Mouse (Mus musculus): ENCODE results near the gene Zfp114.

Gene Zfp114

GRCm38 (mm10) chr7:24174618-24175336, at the start of gene Zfp114:
Gene Zfp114, plus strand, starts transcription at chr7:24175060.
- peak; percentile 74 for DNase-seq (ENCODE audit: low spot score)

DNA sequence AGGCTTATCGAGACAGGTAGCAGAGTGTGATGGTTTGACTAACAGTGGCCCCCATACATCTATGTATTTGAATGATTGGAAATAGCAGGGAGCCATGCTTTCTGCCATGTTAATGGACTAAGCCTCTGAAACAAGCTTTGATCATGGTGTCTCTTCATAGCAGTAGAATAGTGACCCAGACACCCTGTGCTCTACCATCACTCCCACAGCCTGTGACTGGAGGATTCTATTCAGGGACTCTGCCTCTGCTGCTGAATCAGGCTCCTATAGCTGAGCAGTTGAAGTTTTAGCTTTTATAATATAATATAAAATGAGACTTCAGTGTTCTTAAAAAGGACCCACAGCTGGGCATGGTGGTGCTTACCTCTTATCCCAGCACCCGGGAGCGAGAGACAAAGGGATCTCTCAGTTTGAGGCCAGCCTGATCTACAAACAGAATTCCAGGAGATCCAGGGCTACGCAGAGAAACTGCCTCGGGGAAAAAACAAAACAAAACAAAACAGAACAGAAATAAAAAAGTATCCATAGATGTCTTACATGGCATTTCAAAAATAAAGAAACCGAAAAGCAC, 41.4 kb upstream of the Zfp114 start:
- DNase-seq (ENCODE audit: low spot score) = no peak

DNA sequence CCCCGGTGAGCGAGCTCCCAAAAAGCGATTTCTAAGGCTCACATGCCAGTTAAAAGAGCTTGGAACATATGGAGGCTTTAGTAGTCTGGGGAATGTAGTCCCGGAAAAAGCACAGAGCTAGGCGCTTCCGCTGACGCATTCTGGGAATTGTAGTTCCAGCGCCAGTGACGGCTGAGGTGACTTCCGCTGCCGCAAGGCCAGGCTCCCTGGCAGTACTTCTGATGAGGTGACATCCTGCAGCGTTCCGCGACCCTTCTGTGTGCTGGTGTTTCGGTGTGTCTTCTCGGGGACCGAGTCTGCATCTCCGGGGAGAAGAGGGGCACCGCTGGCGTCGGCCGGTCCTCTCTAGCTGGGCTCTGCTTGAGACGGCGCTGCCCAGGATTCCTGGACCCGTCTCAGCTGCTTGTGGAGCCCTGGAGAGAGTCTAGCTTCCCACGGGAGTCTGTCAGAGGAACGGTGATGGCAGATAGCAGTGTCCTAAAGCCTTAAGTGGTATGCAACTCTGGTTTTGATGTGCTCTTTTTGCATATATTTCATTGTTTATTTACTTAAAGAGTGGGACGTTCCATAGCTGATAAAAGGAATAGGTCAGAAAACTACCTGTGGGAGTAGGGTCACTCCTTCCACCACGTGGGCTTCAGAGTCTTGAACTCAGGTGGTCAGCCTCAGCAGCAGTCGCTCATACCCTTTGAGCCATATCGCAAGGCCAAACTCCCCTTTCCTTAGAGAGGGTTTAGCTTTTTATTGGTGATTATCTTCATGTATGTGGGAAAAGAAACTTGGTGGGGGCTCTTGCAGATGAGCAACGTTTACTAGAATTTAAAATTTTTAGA, 40.6 kb upstream of the Zfp114 start, which contains the start of gene Zfp235:
Zfp235 (plus strand) TSS at position 174 of the 833 bp plus-strand sequence.
- peak; percentile 89 for DNase-seq (ENCODE audit: low spot score)

GRCm38 (mm10) chr7:24142566-24142965, 32.3 kb upstream of the Zfp114 start:
- DNase-seq (ENCODE audit: low spot score) = no peak

DNA sequence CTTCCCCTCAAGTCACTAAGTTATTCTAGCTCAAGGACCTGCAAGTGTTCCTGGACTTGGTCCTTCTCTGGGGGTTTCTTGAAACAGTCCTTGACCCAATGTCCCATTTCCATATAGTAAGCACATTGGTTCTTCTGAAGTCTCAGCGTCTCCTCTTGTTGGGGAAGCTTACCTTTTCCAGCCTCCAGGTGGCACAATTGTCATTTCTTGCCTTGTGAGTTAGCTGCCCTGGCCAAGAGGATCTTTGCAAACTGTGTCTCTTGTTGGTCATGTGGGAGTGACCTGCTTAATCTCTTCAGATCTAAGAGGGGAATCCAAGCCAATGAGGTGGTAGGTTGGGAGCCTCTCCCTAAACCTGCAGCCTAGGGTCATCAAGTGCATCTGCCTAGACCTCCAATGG, 21.6 kb upstream of the Zfp114 start:
- DNase-seq (ENCODE audit: low spot score) = no peak

DNA sequence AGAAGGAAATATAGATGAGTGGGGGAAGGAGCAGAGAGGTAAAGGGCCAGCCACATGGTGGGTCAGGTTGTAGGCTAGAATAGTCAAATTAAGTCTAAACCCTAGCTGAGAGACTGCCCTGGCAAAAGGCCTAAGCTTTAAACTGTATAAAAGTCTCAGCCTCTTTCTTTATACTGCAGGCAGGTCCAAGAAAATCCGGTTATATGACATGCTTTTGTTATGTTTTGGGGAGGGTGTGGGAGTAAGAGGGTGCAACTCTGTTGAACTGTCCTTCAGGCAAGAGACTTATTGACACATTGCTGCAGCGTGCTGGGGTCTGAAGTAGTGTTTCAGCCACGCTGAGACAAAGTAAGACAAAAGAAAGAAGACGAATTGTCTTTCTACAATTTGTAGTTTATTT, 2.7 kb upstream of the Zfp114 start:
- DNase-seq (ENCODE audit: low spot score) = no peak

GRCm38 (mm10) chr7:24175337-24175711, 464 bp downstream of the Zfp114 start:
- no peak for DNase-seq (ENCODE audit: low spot score)

DNA sequence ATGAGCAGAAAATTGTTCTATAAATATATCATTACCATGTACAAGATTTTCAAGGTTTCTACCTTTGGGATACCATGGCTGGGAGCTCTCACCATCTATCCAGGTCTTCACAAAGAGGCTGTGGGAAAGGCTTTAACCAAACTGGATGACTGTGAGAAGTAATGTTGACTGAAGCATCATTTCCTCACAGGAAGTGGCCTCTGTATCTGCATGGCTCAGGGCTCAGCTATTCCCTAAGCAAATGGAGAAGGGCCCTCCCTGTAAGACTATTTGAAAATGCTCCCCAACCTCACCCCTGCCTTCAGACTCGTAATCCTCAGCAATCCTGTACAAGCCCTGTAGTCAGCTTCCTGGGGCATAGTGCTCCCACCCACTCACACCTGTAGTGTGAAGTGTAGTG, 12.8 kb downstream of the Zfp114 start:
- no peak for DNase-seq (ENCODE audit: low spot score)

- no peak for DNase-seq (ENCODE audit: low spot score)
These were observed 14.2 kb downstream of the Zfp114 start for GRCm38 (mm10) chr7:24188901-24189570.

- no peak for DNase-seq (ENCODE audit: low spot score)
These were observed 14.7 kb downstream of the Zfp114 start for GRCm38 (mm10) chr7:24189571-24189944.

DNA sequence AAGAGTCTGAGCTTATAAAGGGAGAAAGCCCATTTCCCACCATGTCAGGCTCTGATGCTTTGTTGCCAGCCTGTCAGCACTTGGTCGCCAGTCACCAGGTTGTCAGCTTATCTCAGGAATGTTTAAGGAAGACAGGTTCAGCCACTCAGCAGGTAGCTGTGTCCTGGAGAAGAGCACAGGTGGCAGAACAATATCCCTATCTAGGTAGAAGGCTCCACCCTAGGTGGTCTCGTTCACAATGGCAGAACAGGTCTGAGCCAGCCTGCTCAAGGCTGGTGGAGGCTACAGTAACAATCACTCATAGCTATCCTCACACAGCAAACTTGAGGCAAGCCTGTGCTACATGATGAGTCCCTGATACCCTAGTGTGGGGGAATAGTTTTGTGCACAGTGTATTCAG, 16.5 kb downstream of the Zfp114 start:
- DNase-seq (ENCODE audit: low spot score) = no peak

DNA sequence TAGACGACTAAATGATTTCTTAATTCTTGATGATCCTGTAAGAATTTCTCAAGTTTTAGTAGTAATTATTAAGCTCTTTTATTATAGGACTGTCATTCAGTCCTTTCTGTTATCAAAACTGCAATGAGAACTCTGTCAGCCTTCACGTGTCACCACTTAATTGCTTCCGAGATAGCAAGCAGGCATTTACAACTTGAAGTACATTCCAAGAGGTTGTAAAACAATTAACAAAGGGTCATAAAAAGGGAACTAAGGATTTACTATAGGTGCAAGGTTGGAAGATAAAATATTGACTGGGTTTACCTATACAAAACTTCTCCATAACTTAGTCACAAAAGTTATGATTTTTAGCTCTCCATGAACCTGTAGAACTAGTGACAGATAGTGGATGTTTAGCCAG, 18.3 kb downstream of the Zfp114 start:
- DNase-seq (ENCODE audit: low spot score) = no peak

DNA sequence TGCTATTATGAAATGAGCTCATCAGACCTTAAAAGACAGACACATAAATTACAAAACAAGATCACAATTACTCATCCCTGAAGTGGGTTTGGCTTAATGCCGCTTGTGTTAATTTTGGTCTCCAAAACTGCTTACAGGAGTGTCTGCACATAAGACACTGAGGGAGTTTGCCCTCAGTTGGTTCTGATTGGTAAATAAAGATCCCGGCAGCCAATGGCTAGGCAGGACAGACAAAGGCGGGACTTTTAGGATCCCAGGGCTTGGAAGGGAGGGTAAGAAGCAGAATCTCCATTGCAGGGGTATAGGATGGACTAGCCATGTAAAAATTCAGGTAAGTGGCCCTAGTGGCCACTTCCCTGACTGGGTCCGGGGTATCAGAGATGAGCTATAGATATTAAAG, 22.1 kb downstream of the Zfp114 start:
- DNase-seq (ENCODE audit: low spot score) = no peak

DNA sequence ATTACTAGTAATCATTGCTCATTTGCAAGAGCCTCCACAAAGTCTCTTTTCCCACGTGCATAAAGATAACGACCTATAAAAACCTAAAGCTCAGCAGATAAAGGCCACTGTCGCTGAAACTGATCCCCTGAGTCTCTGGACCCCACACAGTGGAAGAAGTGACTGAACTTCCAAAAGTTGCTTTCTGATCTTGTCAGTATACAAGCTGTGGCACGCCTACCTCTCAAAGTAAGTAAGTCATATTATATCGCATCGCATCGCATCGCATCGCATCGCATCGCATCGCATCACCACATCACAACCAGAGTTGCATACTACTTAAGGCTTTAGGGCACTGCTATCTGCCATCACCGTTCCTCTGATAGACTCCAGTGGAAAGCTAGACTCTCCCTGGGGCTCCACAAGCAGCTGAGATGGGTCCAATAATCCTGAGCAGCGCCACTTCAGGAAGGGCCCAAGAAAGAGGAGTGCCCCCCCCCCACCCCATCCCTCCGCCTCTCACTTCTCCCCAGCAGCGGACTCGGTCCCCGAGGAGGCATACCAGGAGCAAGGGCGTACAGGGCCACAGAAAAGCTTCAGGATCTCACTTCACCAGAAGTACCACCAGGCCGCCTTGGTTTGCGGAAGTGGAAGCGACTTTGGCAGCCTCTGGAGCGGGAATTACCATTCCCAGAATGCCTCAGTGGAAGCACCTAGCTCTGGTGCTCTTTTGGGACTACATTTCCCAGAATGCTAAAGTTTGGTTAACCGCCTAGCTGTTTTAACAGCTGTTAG, 32.8 kb downstream of the Zfp114 start:
- peak; percentile 75 for DNase-seq (ENCODE audit: low spot score)

GRCm38 (mm10) chr7:24208282-24208886, 33.5 kb downstream of the Zfp114 start:
- DNase-seq (ENCODE audit: low spot score) = no peak

DNA sequence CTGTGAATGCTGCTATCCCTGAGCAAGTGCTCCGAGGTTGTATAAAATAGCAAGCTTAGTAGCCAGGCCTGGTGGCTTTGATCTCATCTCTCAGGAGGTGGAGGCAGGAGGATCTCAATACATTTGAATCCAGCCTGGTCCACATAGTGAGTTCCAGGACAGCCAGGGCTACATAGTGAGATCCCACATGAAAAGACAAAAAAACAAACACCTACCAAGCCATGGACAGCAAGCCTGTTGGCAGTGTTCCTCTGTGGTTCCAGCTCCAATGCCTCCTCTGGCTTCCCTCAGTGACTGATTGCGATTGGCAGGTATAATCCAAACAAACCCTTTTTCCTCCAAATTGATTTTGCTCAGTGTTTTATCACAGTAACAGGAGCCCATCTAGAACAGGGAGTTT, 35.4 kb downstream of the Zfp114 start:
- DNase-seq (ENCODE audit: low spot score) = no peak

DNA sequence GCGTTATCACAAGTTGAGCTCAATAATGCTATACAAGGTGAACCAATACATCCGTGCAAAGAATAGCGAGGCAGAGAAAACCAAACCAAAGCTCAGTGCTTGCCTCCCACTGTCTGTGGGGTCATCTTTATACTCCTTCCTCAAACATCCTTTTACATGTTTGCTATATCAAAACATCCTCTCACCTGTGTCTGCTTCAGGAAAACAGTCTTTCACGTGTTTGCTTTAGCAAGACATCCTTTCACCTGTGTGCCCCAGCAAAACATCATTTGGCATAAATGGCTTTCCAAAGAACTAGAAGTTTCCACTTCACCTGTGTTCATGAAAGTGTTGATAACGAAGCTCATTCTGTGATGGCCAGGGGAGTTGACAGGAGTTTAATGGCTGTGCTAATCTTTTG, 36.5 kb downstream of the Zfp114 start, which contains the start of gene Zfp111:
Zfp111 (minus strand) TSS at position 101 of the 400 bp plus-strand sequence.
- DNase-seq (ENCODE audit: low spot score) = no peak
